Mouse (Mus musculus) regulatory T cell (primary cell): ENCODE measurements around the gene Lrrc30.

Experiments used
- in situ Hi-C: fragments of 300-600 bp; cut with MboI, MseI; formaldehyde crosslinking; loops from one replicate; pipeline ENCODE4 v1.15.1; 2025; ENCODE audit warnings: high pct_unique_total_duplicates

The Lrrc30 gene

GRCm38 (mm10) chr17:67583422-67583821, 49.1 kb downstream of the Lrrc30 start:
- in situ Hi-C loops, result no loop called here

GRCm38 (mm10) chr17:67582681-67583356, 49.7 kb downstream of the Lrrc30 start:
- in situ Hi-C loops, result no loop called here

GRCm38 (mm10) chr17:67581839-67582238, 50.7 kb downstream of the Lrrc30 start:
- in situ Hi-C loops, result no loop called here
